Mouse (Mus musculus): Measurements from ENCODE around the gene Snx12. TPM values are rescaled to one million over a fixed set of nuclear protein-coding genes. Genes with fewer than 3 reads are reported as not detected.
A peak's percentile ranks its signal among the peaks of the same experiment; 100 is the strongest.
"Not testable (repeated sequence)": the region's sequence is repeated elsewhere in the genome, so short reads cannot be mapped to it uniquely, and the experiment has no call there.

Gene Snx12
- polyA plus RNA-seq, 1 experiment from 2014 or later = 52.8 TPM

DNA sequence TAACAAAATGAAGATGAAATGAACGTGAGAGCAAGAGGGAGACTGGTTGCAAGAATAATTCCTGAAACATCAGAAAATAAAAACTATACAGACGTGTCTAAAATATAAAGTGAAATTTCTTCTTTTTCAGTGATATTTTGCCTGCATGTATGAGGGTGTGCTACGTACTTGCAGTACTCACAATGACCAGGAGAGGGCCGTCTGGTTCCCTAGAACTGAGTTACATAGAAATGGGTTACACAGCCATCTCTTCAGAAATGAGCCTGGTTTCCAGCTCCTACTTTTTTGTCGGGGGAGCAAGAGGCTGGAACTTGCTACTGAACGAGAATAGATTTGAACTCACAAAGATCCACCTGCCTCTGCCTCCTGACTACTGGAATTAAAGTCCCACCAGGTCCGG lies 91.4 kb downstream of the Snx12 start:
- Histone ChIP-seq H3K4me1 (0 out of 2 replicates have a peak, but pooled peaks cover 3% of the 10 kb centered on the region), H3K27ac (no peak overlapping the region), H3K27me3 (no peaks in the 10 kb centered on the region), H3K36me3 (no peaks in the 10 kb centered on the region), H3K9ac (no peak overlapping the region), H3K9me3 (no peaks in the 10 kb centered on the region), H3K4me3 (no peak overlapping the region), H3K4me2 (no peak overlapping the region)
- 37% methylated on average over 7 of the region's 7 CpGs for WGBS
- ATAC-seq (ENCODE audit: insufficient number of reproducible peaks, low FRiP score, low TSS enrichment, low read depth) = no peak

DNA sequence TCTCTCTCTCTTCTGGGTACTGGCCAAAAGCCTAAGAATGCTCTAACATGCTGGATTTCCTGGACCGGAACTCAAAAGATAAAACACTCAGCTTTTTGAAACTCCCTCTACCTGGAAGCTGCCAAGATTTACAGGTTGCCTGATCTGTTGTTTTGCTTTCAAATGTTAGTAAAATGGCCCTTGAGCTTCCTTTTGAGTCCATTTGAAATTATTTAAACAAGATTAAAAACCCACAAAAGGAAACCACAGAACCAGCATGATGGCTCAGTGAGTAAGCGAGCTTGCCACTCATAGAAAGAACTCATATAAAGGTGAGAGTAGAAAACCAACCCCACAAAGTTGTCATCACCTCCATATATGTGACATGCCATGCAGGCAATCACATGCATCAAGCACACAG lies 93.8 kb downstream of the Snx12 start:
- Histone ChIP-seq H3K27me3 (no peaks in the 10 kb centered on the region), H3K27ac (no peak overlapping the region), H3K36me3 (no peaks in the 10 kb centered on the region), H3K9me3 (no peaks in the 10 kb centered on the region), H3K9ac (no peak overlapping the region), H3K4me2 (no peak overlapping the region), H3K4me1 (0 out of 2 replicates have a peak, but pooled peaks cover 3% of the 10 kb centered on the region), H3K4me3 (no peak overlapping the region)
- ATAC-seq (ENCODE audit: insufficient number of reproducible peaks, low FRiP score, low TSS enrichment, low read depth) = no peak
- WGBS = 77% methylated on average over 2 of the region's 2 CpGs

DNA sequence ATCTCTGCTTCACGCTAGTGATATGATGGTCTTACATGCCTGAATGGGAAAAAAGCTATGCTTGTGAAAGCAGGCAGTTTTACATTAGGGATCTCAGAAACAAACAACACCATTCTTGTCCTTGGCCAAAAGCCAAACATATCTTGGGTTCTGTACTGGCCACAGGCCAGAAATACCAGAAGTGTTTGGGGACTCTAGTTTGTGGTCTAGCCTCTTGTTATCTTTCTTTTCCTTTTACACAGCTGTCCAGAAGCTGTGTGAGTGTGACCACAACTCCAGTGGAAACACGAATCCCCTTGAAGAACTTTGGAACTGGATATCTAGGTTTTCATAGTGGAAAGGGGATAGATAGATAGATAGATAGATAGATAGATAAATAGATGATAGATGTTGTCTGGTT lies 95.4 kb downstream of the Snx12 start:
- 0 out of 2 replicates have a peak, but pooled peaks cover 3% of the 10 kb centered on the region for H3K4me1 ChIP-seq
- WGBS = 52% methylated on average over 2 of the region's 2 CpGs

DNA sequence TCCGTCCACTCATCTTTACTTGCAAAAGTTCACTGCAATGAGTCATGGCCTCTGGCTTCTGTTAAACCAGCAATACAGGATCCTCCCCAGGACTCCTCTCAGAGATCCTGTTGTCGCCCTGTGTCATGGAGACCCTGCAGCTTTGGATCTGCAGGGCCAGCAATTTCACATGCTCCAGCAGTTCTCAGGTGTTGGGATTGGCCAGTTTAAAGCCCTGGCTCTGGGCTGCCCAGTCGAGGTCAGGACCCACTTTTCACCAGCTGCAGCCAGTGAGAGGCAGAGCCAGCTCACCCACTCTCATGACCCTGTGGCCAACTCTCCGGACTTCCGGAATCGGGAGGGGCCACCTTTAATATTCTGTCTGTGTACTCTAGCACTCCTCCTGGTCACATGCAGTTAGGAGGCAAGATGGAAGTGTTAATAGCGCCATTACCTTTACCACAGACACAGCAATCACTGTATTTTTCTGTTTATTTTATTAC lies 95.8 kb downstream of the Snx12 start:
- Histone ChIP-seq H3K9me3 (no peaks in the 10 kb centered on the region), H3K4me3 (no peak overlapping the region), H3K36me3 (no peaks in the 10 kb centered on the region), H3K27ac (no peak overlapping the region), H3K27me3 (no peaks in the 10 kb centered on the region), H3K4me2 (no peak overlapping the region), H3K4me1 (0 out of 2 replicates have a peak, but pooled peaks cover 3% of the 10 kb centered on the region), H3K9ac (no peak overlapping the region)
- 58% methylated on average over 7 of the region's 7 CpGs for WGBS
- no peak for ATAC-seq (ENCODE audit: insufficient number of reproducible peaks, low FRiP score, low TSS enrichment, low read depth)

More for the DNA sequence above, 95.4 kb downstream of the Snx12 start:
- Histone ChIP-seq H3K27me3 (no peaks in the 10 kb centered on the region), H3K36me3 (no peaks in the 10 kb centered on the region), H3K4me2 (no peak overlapping the region), H3K9ac (no peak overlapping the region), H3K27ac (no peak overlapping the region), H3K9me3 (no peaks in the 10 kb centered on the region), H3K4me3 (no peak overlapping the region)
- no peak for ATAC-seq (ENCODE audit: insufficient number of reproducible peaks, low FRiP score, low TSS enrichment, low read depth)

DNA sequence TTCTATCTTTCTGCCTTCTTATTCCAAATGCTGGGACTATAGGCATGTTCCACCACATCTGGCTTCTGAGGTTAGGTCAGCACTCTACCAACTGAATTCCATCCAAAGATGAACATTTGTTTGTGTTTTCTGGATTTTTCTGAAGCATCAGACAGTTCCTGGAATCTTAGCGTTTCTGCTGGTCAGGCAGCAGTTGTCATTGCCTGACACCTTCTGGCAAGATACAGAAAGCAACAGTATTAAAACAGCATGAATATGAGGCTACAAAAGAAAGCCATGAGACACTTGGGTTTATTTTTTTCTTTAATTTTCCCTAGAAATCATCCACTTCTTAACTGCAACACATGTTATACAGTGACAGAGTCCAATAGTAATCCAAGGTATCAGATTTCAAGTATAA lies 101.8 kb downstream of the Snx12 start:
- Histone ChIP-seq H3K36me3 (no peaks in the 10 kb centered on the region), H3K9me3 (no peaks in the 10 kb centered on the region), H3K4me1 (no peaks in the 10 kb centered on the region), H3K27me3 (no peaks in the 10 kb centered on the region), H3K9ac (no peak overlapping the region), H3K27ac (no peak overlapping the region), H3K4me3 (no peak overlapping the region), H3K4me2 (no peak overlapping the region)
- 55% methylated on average over 1 of the region's 1 CpGs for WGBS
- ATAC-seq (ENCODE audit: insufficient number of reproducible peaks, low FRiP score, low TSS enrichment, low read depth) = no peak

DNA sequence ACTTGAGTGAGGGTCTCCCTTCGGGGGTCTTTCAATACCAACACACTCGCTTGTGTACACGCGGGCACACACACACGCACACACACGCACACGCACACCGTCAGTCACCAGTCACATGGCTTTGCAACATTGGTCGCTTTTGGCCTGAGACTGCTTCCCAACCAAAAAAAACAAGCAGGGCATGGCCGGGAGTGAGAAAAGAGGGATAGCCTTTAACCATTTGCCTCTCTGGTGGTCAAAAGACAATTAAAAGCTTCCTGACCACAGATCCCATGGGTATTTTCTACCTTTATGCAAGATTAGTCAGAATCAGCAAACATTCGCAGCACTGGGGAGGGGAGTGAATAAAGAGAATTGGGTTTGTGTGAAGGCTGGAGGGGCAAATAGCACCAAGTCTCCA lies 136.4 kb downstream of the Snx12 start, which contains the start of gene Slc7a3:
Gene Slc7a3 (minus strand): TSS at position 101 of the 400 bp plus-strand sequence.
- Histone ChIP-seq H3K36me3 (no peaks in the 10 kb centered on the region), H3K4me2 (peak within 1 kb of the TSS; percentile 45), H3K9ac (no peak within 1 kb of the TSS), H3K27ac (no peak within 1 kb of the TSS), H3K4me1 (no peaks in the 10 kb centered on the region), H3K4me3 (peak within 1 kb of the TSS; percentile 21), H3K9me3 (no peaks in the 10 kb centered on the region), H3K27me3 (peaks cover 24% of the 10 kb centered on the region)
- ATAC-seq (ENCODE audit: insufficient number of reproducible peaks, low FRiP score, low TSS enrichment, low read depth) = no peak
- WGBS = 41% methylated on average over 11 of the region's 11 CpGs

DNA sequence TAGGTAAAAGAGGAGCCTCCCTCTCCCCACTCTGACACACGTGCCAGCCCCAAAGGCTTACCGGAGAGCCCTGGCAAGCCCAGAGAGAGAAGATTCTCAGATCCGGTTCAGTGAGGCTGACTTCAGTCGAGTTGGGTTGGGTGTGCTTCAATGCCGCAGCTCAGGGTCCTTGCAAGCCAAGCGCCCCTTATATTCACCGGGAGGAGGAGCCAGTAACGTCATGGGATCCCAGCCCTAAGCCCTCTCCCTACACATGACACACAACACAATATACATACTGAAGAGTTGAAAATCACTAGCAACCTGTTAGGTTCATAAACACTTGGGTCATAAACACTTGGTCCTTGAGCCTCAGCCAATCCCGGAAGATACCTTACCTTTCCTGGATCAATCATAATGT lies 137.2 kb downstream of the Snx12 start:
- not testable (repeated sequence) for H3K4me1 ChIP-seq

DNA sequence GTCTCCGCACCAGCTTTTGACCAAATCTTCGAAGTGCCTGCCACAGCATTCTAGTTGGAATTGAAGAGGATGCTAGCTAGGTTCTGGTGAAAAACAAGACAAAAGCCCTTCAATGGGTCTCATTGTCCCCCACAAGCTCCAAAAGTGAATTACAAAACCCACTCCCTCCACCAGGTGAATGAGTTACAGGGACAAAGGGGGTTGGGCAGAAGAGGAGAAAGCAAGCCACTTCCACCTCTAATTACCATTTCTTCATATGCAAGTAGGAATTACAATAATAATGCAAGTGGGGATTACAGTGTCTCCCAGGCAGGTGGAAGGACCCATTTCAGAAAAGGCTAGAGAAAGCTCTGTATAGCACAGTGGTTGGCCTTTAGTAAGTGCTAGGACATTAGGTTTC lies 138.2 kb downstream of the Snx12 start:
- WGBS = 59% methylated on average over 2 of the region's 2 CpGs
- Histone ChIP-seq H3K4me3 (no peak overlapping the region), H3K9me3 (no peaks in the 10 kb centered on the region), H3K27ac (no peak overlapping the region), H3K36me3 (no peaks in the 10 kb centered on the region), H3K4me1 (no peaks in the 10 kb centered on the region), H3K9ac (no peak overlapping the region), H3K4me2 (no peak overlapping the region), H3K27me3 (peaks cover 26% of the 10 kb centered on the region)
- no peak for ATAC-seq (ENCODE audit: insufficient number of reproducible peaks, low FRiP score, low TSS enrichment, low read depth)

More for the DNA sequence above, 137.2 kb downstream of the Snx12 start:
- not testable (repeated sequence) for H3K27ac ChIP-seq; H3K36me3 ChIP-seq; H3K9me3 ChIP-seq; ATAC-seq (ENCODE audit: insufficient number of reproducible peaks, low FRiP score, low TSS enrichment, low read depth); H3K9ac ChIP-seq
- peak overlapping the region; percentile 45 for H3K4me2 ChIP-seq
- WGBS = 26% methylated on average over 9 of the region's 9 CpGs
- H3K27me3 ChIP-seq = peaks cover 24% of the 10 kb centered on the region
- H3K4me3 ChIP-seq = peak overlapping the region; percentile 21

DNA sequence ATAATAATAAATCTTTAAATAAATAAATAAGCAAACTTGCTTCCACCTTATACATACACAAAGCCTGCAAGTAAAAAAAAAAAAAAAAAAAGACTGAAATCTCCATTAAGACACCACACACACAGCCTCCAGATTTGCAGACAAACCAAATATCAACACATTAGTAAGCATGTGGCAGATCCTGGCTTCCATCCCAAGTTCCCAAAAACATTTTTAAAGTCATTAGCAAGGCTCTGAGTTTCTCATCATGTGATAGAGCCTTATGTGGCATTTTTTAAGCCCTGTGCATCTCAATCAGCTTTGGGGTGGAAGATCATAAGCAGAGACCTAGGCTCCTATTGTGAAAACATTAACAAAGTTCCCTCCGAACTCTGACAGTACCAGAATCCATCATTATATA lies 157.1 kb downstream of the Snx12 start:
- H3K9ac ChIP-seq = no peak overlapping the region
- H3K4me3 ChIP-seq = no peak overlapping the region

DNA sequence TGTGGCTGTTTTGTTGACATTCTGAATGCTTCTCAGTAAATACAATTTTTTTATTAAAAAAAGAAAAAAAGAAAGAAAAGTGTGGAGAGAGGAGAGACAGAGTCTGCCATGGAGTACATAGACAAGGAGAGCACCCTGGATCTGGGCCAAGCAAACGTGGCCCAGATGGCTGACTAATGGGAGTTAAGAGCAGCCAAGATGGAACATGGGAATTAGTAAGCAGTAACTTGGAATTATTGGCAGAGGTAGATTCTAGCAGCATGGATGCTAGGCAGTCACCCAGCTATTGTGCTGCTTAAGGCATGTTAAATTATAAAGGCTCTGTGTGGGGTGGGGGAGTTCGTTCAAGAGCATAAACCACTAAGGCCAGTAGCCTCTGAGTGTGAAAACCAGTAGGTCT lies 158.9 kb downstream of the Snx12 start:
- no peak for ATAC-seq (ENCODE audit: insufficient number of reproducible peaks, low FRiP score, low TSS enrichment, low read depth)
- WGBS = 44% methylated on average over 2 of the region's 2 CpGs
- H3K4me2 ChIP-seq = no peak overlapping the region

More for the DNA sequence above, 157.1 kb downstream of the Snx12 start:
- H3K4me1 ChIP-seq = no peaks in the 10 kb centered on the region
- H3K4me2 ChIP-seq = no peak overlapping the region
- no peaks in the 10 kb centered on the region for H3K36me3 ChIP-seq
- no peak overlapping the region for H3K27ac ChIP-seq
- ATAC-seq (ENCODE audit: insufficient number of reproducible peaks, low FRiP score, low TSS enrichment, low read depth) = no peak
- 62% methylated on average over 1 of the region's 1 CpGs for WGBS
- no peaks in the 10 kb centered on the region for H3K9me3 ChIP-seq
- H3K27me3 ChIP-seq = no peaks in the 10 kb centered on the region

DNA sequence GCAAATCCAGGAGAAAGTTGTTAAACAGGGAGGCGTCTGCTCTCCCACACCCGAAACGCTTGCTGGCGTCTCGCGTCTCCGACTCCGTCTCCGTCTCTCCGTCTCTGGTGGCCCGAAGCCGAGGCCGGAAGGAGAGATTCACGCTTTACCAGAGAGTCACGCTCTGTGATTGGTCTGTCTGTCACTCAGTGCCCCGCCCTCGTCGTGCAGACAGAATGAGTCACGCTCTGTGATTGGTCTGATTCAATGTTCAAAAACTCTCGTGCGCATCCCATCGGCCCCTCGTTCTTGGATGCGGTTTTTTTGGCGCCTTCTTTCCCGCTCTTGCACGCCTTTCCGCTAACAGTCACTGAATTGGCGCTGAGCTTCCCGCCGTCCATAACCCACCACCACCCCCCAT lies 162.8 kb downstream of the Snx12 start, which contains the start of gene Tex11:
Gene Tex11 (minus strand): TSS at position 127 of the 400 bp plus-strand sequence.
- no peaks in the 10 kb centered on the region for H3K9me3 ChIP-seq
- H3K4me3 ChIP-seq = no peak within 1 kb of the TSS
- no peak for ATAC-seq (ENCODE audit: insufficient number of reproducible peaks, low FRiP score, low TSS enrichment, low read depth)
- H3K27me3 ChIP-seq = no peaks in the 10 kb centered on the region
- H3K4me2 ChIP-seq = no peak within 1 kb of the TSS
- H3K36me3 ChIP-seq = no peaks in the 10 kb centered on the region
- H3K27ac ChIP-seq = no peak within 1 kb of the TSS
- no peak within 1 kb of the TSS for H3K9ac ChIP-seq
- 89% methylated on average over 31 of the region's 31 CpGs for WGBS
- H3K4me1 ChIP-seq = no peaks in the 10 kb centered on the region

More for the DNA sequence above, 158.9 kb downstream of the Snx12 start:
- Histone ChIP-seq H3K27ac (no peak overlapping the region), H3K9ac (no peak overlapping the region), H3K9me3 (no peaks in the 10 kb centered on the region), H3K4me1 (no peaks in the 10 kb centered on the region), H3K27me3 (no peaks in the 10 kb centered on the region), H3K36me3 (no peaks in the 10 kb centered on the region), H3K4me3 (no peak overlapping the region)
